Mouse (Mus musculus) liver, embryonic 14.5 days (tissue): ENCODE results near the gene Kif13a. TPM values are rescaled to one million over a fixed set of nuclear protein-coding genes. Genes with fewer than 3 reads are reported as not detected.

Source experiments
- ATAC-seq: fragments of 200-750 bp; cut with Nextera tagmentation; 2 replicates; pipeline ENCODE4 v1.8.0; 2017; ENCODE audit warnings: moderate number of reproducible peaks, mild to moderate bottlenecking, moderate library complexity; ENCODE audit not compliant: insufficient read depth
- DNase-seq, 3 experiments: peaks; one replicate each; pipeline ENCODE4 v3.0.0-alpha.2; 2012 to 2013; ENCODE audit warnings: low read depth in 3 of 3, low spot score in 3 of 3
- H3K27ac ChIP-seq: fragments of 300-500 bp; sonication (generic); 2 replicates; pipeline ENCODE4 v1.5.1; 2014; ENCODE audit warnings: moderate library complexity, mild to moderate bottlenecking, control low read depth, inconsistent platforms
- H3K27me3 ChIP-seq: fragments of 300-500 bp; sonication (generic); 2 replicates; pipeline ENCODE4 v1.6.1; 2014; ENCODE audit warnings: mild to moderate bottlenecking, low read length, moderate library complexity; ENCODE audit not compliant: control insufficient read depth, insufficient read depth
- H3K36me3 ChIP-seq: fragments of 300-500 bp; sonication (generic); replicated peaks from 2 replicates; pipeline ENCODE4 v1.6.1; 2014; ENCODE audit warnings: low read depth; ENCODE audit not compliant: control insufficient read depth, insufficient read depth
- H3K4me1 ChIP-seq, 2 experiments: fragments of 200-500 bp in 1 of 2; fragments of 300-500 bp in 1 of 2; sonication (generic) in 1 of 2; replicated peaks; 2 replicates each; pipeline ENCODE4 v1.6.1; 2012 to 2014; ENCODE audit warnings: antibody characterized with exemption in 1 of 2, inconsistent platforms in 1 of 2, low read length in 1 of 2; ENCODE audit not compliant: control insufficient read depth in 2 of 2, insufficient read depth in 2 of 2
- H3K4me2 ChIP-seq: fragments of 300-500 bp; sonication (generic); 2 replicates; pipeline ENCODE4 v1.6.1; 2014; ENCODE audit warnings: low read depth, mild to moderate bottlenecking, control low read depth, moderate library complexity
- H3K4me3 ChIP-seq, 2 experiments: fragments of 200-500 bp in 1 of 2; fragments of 300-500 bp in 1 of 2; sonication (generic) in 1 of 2; 2 replicates each; pipeline ENCODE4 v1.5.1; 2012 to 2014; ENCODE audit warnings: low read depth in 2 of 2, low read length in 2 of 2, mild to moderate bottlenecking in 2 of 2, control low read depth in 1 of 2, inconsistent platforms in 1 of 2, moderate library complexity in 1 of 2; ENCODE audit not compliant: insufficient read depth in 1 of 2
- H3K9ac ChIP-seq: fragments of 300-500 bp; sonication (generic); replicated peaks from 2 replicates; pipeline ENCODE4 v1.6.1; 2014; ENCODE audit warnings: mild to moderate bottlenecking, control low read depth, moderate library complexity
- H3K9me3 ChIP-seq: fragments of 300-500 bp; sonication (generic); 2 replicates; pipeline ENCODE4 v1.6.1; 2016; ENCODE audit warnings: low read length, mixed read lengths; ENCODE audit not compliant: control insufficient read depth
- CTCF ChIP-seq: IDR thresholded peaks from 2 replicates; pipeline ENCODE4 v1.5.1; 2016; ENCODE audit warnings: antibody characterized with exemption, low read depth, control low read depth
- EP300 ChIP-seq: IDR thresholded peaks from 2 replicates; pipeline ENCODE4 v1.6.1; 2016; ENCODE audit warnings: antibody characterized with exemption, low read depth
- WGBS: fragments of 180-500 bp; shearing (Covaris S2); extraction: QIAGEN DNeasy Blood & Tissue Kit; methylation state at CpG from one replicate; pipeline ENCODE4 v1.1.7; 2014; ENCODE audit not compliant: insufficient replicate concordance; 5-methylcytosine and 5-hydroxymethylcytosine counted together
- polyA plus RNA-seq, 2 experiments: library from polyadenylated mRNA; depleted of rRNA in 1 of 2; stranded (reverse) in 1 of 2; unstranded in 1 of 2; fragments of >200 nt; fragmentation: Nextera tagmentation in 1 of 2; extraction: Ambion mirVana in 1 of 2; gene quantifications; 2 replicates each; pipeline versions ENCODE4 v1.2.1 to v1.2.3; 2012 to 2014

Gene Kif13a
- polyA plus RNA-seq, 2 experiments = 2.1 to 3.1 TPM

DNA sequence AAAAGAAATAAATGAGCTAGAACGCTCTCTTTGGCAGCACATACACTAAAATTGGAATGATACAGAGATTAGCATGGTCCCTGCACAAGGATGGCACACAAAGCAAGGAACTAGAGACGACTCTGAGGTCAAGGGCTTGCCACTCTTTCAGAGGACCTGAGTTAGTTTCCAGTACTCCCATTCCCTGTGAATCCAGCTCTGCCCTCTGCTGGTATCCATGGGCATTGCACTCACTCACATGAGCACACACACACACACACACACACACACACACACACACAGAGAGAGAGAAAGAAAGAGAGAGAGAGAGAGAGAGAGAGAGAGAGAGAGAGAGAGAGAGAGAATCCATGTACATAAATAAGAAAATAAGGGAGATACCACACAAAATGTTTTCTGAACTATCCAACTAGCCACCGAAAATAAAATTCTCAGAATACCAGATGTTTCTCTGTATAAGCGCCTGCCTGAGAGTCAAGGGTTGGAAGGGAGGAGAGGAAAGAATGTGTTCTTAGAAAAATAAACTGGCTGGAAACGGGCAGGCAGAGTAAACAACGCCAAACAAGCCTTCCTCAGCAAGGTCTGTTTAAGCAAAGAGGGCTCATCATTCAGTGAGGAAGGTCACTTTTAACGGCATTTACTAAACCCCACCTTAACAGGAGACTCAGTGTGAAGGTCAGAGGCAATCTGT lies 27.0 kb downstream of the Kif13a start:
- ATAC-seq (no peak), DNase-seq (no peak)
- 77% methylated on average over 7 of the region's 7 CpGs for WGBS
- H3K36me3 ChIP-seq = no peaks in the 10 kb centered on the region
- no peak for TF ChIP-seq EP300
- peak; percentile 49; the same call in 1 of the 2 replicates for TF ChIP-seq CTCF
- H3K27ac ChIP-seq = no peak overlapping the region
- no peak overlapping the region for H3K4me2 ChIP-seq
- no peaks in the 10 kb centered on the region for H3K9me3 ChIP-seq
- H3K4me3 ChIP-seq = no peak overlapping the region
- H3K9ac ChIP-seq = no peak overlapping the region
- H3K27me3 ChIP-seq = no peaks in the 10 kb centered on the region
- peaks cover 0 to 7% of the 10 kb centered on the region in 2 experiments; a peak in 2 of 4 replicates for H3K4me1 ChIP-seq

DNA sequence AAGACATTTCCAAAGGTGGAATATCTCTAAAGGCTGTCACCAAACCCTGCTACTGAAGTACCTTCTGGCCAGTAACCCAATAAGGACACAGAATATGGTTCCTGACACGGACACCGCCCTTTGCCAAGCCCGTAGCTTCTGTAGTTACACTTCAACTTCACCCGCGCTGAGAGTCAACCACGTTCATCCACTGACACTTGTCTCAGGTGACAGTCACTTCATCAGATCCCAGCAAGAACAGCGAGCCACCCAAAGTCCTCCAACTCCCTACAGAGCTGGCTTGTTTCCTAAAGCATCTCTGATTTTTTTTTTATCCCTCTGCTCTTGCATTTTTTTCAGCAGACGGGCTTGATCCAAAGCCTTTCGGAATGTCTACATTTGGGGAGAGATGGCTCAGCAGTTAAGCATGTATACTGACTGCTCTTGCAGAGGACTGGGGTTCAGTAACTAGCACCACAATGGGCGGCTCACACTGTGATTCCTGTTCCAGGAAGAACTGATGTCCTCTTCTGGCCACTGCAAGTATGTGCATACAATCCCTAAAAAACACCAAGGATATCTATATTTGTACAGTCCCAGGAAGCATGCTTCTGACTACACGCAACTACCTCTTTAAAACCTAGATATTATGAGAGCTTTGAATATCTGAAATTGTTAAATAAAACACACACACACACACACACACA lies 28.7 kb downstream of the Kif13a start:
- Histone ChIP-seq H3K27me3 (no peaks in the 10 kb centered on the region), H3K9me3 (no peaks in the 10 kb centered on the region), H3K4me1 (peaks cover 0 to 5% of the 10 kb centered on the region in 2 experiments; a peak in 2 of 4 replicates), H3K4me2 (no peak overlapping the region), H3K9ac (no peak overlapping the region), H3K4me3 (no peak overlapping the region), H3K36me3 (no peaks in the 10 kb centered on the region), H3K27ac (no peak overlapping the region)
- ATAC-seq = no peak
- TF ChIP-seq EP300 = no peak
- TF ChIP-seq CTCF = no peak
- no peak for DNase-seq
- WGBS = 77% methylated on average over 11 of the region's 11 CpGs

DNA sequence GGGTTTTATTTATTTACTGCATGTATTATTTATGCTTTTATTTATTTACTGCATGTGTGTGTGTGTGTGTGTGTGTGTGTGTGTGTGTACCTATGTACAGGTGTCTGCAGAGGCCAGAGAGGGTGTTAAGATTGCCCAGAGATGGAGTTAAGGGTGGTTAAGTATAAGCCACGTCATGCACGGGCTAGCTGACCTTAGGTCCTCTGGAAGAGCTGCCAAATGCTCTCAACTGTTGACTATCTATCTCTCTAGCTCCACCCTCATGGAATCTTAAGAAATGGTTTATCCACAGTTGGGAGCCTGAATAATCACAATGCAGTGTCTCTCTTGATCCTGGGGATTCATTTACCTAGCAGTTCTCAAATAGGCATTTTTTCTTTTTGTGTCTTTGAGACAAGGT lies 30.8 kb downstream of the Kif13a start:
- Histone ChIP-seq H3K27ac (no peak overlapping the region), H3K36me3 (no peaks in the 10 kb centered on the region), H3K27me3 (no peaks in the 10 kb centered on the region), H3K9ac (no peak overlapping the region), H3K4me1 (peaks cover 0 to 3% of the 10 kb centered on the region in 2 experiments; a peak in 2 of 4 replicates), H3K4me3 (no peak overlapping the region), H3K9me3 (no peaks in the 10 kb centered on the region), H3K4me2 (peak overlapping the region; percentile 25)
- TF ChIP-seq CTCF (no peak), EP300 (peak; percentile 1; the same call in 1 of the 2 replicates)
- DNase-seq (no peak), ATAC-seq (no peak)
- WGBS = 30% methylated on average over 2 of the region's 2 CpGs

DNA sequence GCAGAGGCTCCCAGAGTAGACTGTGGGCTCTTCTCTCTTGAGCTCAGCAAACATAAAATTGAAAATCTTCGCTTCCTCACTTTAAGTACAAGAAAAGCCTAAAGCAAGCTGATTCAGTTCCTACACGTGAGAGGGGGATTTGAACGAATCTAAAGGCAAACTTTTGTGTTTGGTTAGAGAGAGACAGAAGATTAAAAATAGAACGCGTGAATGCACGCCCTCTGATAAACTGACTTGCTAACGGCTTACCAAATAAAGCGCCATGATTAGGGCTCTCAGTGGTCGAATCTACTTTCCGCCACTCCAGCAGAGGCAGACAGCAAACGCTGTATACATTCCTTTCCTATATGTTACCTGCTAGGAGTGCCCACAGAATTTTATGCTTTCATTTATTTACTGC lies 31.3 kb downstream of the Kif13a start:
- peaks cover 0 to 3% of the 10 kb centered on the region in 2 experiments; a peak in 2 of 4 replicates for H3K4me1 ChIP-seq
- TF ChIP-seq EP300 = peak; percentile 27; the same call in 1 of the 2 replicates
- no peak for TF ChIP-seq CTCF
- no peak for DNase-seq
- H3K27me3 ChIP-seq = no peaks in the 10 kb centered on the region
- H3K36me3 ChIP-seq = no peaks in the 10 kb centered on the region
- ATAC-seq = no peak; the same call in 1 of the 2 replicates
- no peak overlapping the region for H3K9ac ChIP-seq
- peak overlapping the region; percentile 25 for H3K4me2 ChIP-seq
- H3K4me3 ChIP-seq = no peak overlapping the region
- H3K9me3 ChIP-seq = no peaks in the 10 kb centered on the region
- H3K27ac ChIP-seq = no peak overlapping the region
- 32% methylated on average over 11 of the region's 11 CpGs for WGBS

DNA sequence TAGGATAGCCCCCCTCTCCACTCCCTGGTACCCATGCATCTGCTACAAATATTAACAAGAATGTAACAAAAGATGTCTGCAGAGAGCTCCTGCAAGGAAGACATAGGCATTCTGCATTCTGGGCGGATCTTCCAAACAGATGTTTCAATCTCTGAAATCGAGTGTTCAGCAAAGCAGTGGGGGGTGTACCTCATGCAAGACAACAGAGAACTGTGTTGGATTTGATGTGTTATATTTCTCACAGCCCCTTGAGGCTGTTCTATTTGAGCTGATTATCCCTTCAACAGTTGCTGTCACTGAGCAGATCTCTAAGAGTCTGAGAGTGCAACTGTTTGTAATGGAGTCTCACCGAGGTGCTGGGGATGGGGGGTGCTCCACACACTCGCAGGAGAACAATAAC lies 37.3 kb downstream of the Kif13a start:
- no peaks in the 10 kb centered on the region for H3K36me3 ChIP-seq
- no peak overlapping the region for H3K4me2 ChIP-seq
- H3K27ac ChIP-seq = no peak overlapping the region
- no peak overlapping the region for H3K9ac ChIP-seq
- no peak for DNase-seq
- H3K9me3 ChIP-seq = no peaks in the 10 kb centered on the region
- ATAC-seq = no peak
- 56% methylated on average over 4 of the region's 4 CpGs for WGBS
- no peak overlapping the region for H3K4me3 ChIP-seq
- no peaks in the 10 kb centered on the region for H3K4me1 ChIP-seq
- TF ChIP-seq CTCF = no peak
- TF ChIP-seq EP300 = no peak
- H3K27me3 ChIP-seq = no peaks in the 10 kb centered on the region
